Mouse (Mus musculus) heart, embryonic 12.5 days (tissue): Measurements from ENCODE around the gene Soat2. TPM values are rescaled to one million over a fixed set of nuclear protein-coding genes. Genes with fewer than 3 reads are reported as not detected.

Experiments used
- ATAC-seq: fragments of 200-750 bp; cut with Nextera tagmentation; 2 replicates; pipeline ENCODE4 v1.8.0; 2017; ENCODE audit warnings: moderate TSS enrichment, moderate library complexity; ENCODE audit not compliant: insufficient number of reproducible peaks, low FRiP score
- H3K27ac ChIP-seq: fragments of 300-500 bp; sonication (generic); 2 replicates; pipeline ENCODE4 v1.5.1; 2016; ENCODE audit warnings: mild to moderate bottlenecking, moderate library complexity; ENCODE audit not compliant: poor library complexity, severe bottlenecking
- H3K27me3 ChIP-seq: fragments of 300-500 bp; sonication (generic); replicated peaks from 2 replicates; pipeline ENCODE4 v1.6.1; 2016; ENCODE audit warnings: mild to moderate bottlenecking, moderate library complexity
- H3K36me3 ChIP-seq: fragments of 300-500 bp; sonication (generic); 2 replicates; pipeline ENCODE4 v1.6.1; 2016; ENCODE audit warnings: mild to moderate bottlenecking, moderate library complexity
- H3K4me1 ChIP-seq: fragments of 300-500 bp; sonication (generic); replicated peaks from 2 replicates; pipeline ENCODE4 v1.6.1; 2016; ENCODE audit warnings: mild to moderate bottlenecking
- H3K4me2 ChIP-seq: fragments of 300-500 bp; sonication (generic); 2 replicates; pipeline ENCODE4 v1.6.1; 2016; ENCODE audit warnings: mild to moderate bottlenecking, moderate library complexity
- H3K4me3 ChIP-seq: fragments of 300-500 bp; sonication (generic); 2 replicates; pipeline ENCODE4 v1.5.1; 2016; ENCODE audit warnings: mild to moderate bottlenecking
- H3K9ac ChIP-seq: fragments of 300-500 bp; sonication (generic); 2 replicates; pipeline ENCODE4 v1.6.1; 2016; ENCODE audit warnings: mild to moderate bottlenecking, moderate library complexity
- H3K9me3 ChIP-seq: fragments of 300-500 bp; sonication (generic); replicated peaks from 2 replicates; pipeline ENCODE4 v1.6.1; 2016; ENCODE audit warnings: mild to moderate bottlenecking, moderate library complexity
- WGBS: fragments of 180-500 bp; shearing (Covaris S2); methylation state at CpG from one replicate; pipeline ENCODE4 v1.1.7; 2016; 5-methylcytosine and 5-hydroxymethylcytosine counted together
- polyA plus RNA-seq: library from polyadenylated mRNA; unstranded; fragments of >200 nt; fragmentation: Nextera tagmentation; extraction: Ambion mirVana; gene quantifications from 2 replicates; pipeline ENCODE4 v1.2.1, GENCODE M21; 2016

The Soat2 gene
- polyA plus RNA-seq = 0.87 and 1.2 TPM in 2 replicates

GRCm38 (mm10) chr15:102150301-102151135 is at the start of gene Soat2:
Gene Soat2, plus strand, starts transcription at chr15:102150526.
- peak within 1 kb of the TSS; percentile 17; the same call in 1 of the 2 replicates for H3K4me3 ChIP-seq
- H3K27me3 ChIP-seq = peaks cover 13% of the 10 kb centered on the region
- 0 out of 2 replicates have a peak within 1 kb of the TSS, but pooled peaks have one; percentile 8 for H3K27ac ChIP-seq
- peak; percentile 61; the same call in 1 of the 2 replicates for ATAC-seq
- no peaks in the 10 kb centered on the region for H3K9me3 ChIP-seq
- H3K9ac ChIP-seq = peak within 1 kb of the TSS; percentile 46; the same call in 1 of the 2 replicates
- no peaks in the 10 kb centered on the region for H3K36me3 ChIP-seq
- H3K4me2 ChIP-seq = peak within 1 kb of the TSS; percentile 58
- peaks cover 24% of the 10 kb centered on the region for H3K4me1 ChIP-seq
- 20% methylated on average over 20 of the region's 20 CpGs for WGBS

- 0 out of 2 replicates have a peak, but pooled peaks have one; percentile 3 for ATAC-seq
These were observed 49.2 kb upstream of the Soat2 start for GRCm38 (mm10) chr15:102100996-102101671.

DNA sequence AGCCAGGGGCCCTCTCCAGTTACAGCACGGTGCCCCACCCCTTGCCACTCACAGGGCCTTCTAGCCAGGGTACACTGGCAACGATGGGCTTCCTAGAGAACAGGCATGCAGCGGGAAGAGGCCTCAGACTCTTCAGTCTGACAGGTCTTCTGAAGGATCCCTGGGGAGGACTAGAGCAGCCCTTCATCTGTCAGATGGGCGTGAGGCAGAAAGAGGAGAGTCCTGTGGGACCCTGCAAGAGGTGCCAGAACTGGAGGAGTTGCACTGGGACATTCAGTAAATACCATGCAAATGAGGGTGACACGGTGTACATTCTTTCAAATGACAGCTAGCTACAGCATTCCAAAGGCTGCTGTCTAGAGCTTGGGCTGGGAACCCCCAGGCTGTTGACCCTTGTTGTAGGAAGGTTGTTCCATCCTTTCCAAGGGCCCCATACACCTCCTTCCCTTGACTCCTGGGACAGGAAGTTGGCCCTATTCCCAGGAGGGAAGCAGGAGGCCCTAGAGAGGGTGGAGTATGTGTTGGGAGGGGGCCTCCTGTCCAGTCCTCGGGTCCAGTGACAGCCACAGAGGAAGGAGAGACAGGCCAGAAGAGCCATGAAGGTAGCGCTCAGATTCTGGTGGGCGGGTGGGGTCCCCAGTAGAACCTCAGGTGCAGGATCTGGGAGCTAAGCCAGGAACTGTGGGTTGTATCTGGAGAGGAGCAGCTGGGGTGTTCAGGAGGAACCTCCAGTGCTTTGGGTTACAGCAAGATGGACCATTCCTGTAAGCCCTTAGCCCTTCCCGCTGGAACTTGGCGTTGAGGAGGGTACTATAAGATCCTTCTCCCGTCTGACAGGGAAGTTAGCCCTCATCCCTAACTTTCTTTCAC is 48.4 kb upstream of the Soat2 start:
- 18% methylated on average over 11 of the region's 11 CpGs for WGBS
- H3K4me2 ChIP-seq = peak overlapping the region; percentile 77
- H3K9ac ChIP-seq = peak overlapping the region; percentile 77
- H3K4me3 ChIP-seq = peak overlapping the region; percentile 52
- H3K36me3 ChIP-seq = peaks cover 17% of the 10 kb centered on the region
- no peaks in the 10 kb centered on the region for H3K9me3 ChIP-seq
- H3K27me3 ChIP-seq = peaks cover 7% of the 10 kb centered on the region; the same call in 1 of the 2 replicates
- ATAC-seq = peak; percentile 13
- peaks cover 95% of the 10 kb centered on the region for H3K4me1 ChIP-seq
- peak overlapping the region; percentile 94 for H3K27ac ChIP-seq

More at GRCm38 (mm10) chr15:102100996-102101671, 49.2 kb upstream of the Soat2 start:
- H3K4me3 ChIP-seq = peak overlapping the region; percentile 52
- peak overlapping the region; percentile 94 for H3K27ac ChIP-seq
- H3K27me3 ChIP-seq = no peaks in the 10 kb centered on the region
- peak overlapping the region; percentile 75 for H3K9ac ChIP-seq
- peaks cover 19% of the 10 kb centered on the region for H3K36me3 ChIP-seq
- WGBS = 23% methylated on average over 10 of the region's 10 CpGs
- H3K9me3 ChIP-seq = no peaks in the 10 kb centered on the region
- peaks cover 87% of the 10 kb centered on the region for H3K4me1 ChIP-seq
- H3K4me2 ChIP-seq = peak overlapping the region; percentile 77

GRCm38 (mm10) chr15:102102548-102103121 is 47.7 kb upstream of the Soat2 start:
- Histone ChIP-seq H3K9ac (peak overlapping the region; percentile 77), H3K4me2 (peak overlapping the region; percentile 77), H3K4me1 (peaks cover 96% of the 10 kb centered on the region), H3K27ac (peak overlapping the region; percentile 94), H3K36me3 (peaks cover 17% of the 10 kb centered on the region), H3K27me3 (peaks cover 8% of the 10 kb centered on the region; the same call in 1 of the 2 replicates), H3K4me3 (peak overlapping the region; percentile 48), H3K9me3 (no peaks in the 10 kb centered on the region)
- peak; percentile 22 for ATAC-seq
- WGBS = 13% methylated on average over 6 of the region's 6 CpGs

- peaks cover 8% of the 10 kb centered on the region; the same call in 1 of the 2 replicates for H3K27me3 ChIP-seq
- peak overlapping the region; percentile 94 for H3K27ac ChIP-seq
- H3K4me3 ChIP-seq = peak overlapping the region; percentile 48
- no peaks in the 10 kb centered on the region for H3K9me3 ChIP-seq
- H3K9ac ChIP-seq = peak overlapping the region; percentile 77
- WGBS = 5% methylated on average over 14 of the region's 14 CpGs
- peaks cover 96% of the 10 kb centered on the region for H3K4me1 ChIP-seq
- peak overlapping the region; percentile 77 for H3K4me2 ChIP-seq
- peak; percentile 29 for ATAC-seq
- peaks cover 17% of the 10 kb centered on the region for H3K36me3 ChIP-seq
These were observed 46.9 kb upstream of the Soat2 start for GRCm38 (mm10) chr15:102103371-102103946.

GRCm38 (mm10) chr15:102103947-102104555 is 46.3 kb upstream of the Soat2 start:
- Histone ChIP-seq H3K4me2 (peak overlapping the region; percentile 77), H3K4me3 (peak overlapping the region; percentile 48), H3K36me3 (peaks cover 23% of the 10 kb centered on the region), H3K9me3 (no peaks in the 10 kb centered on the region), H3K9ac (peak overlapping the region; percentile 77), H3K27ac (peak overlapping the region; percentile 94), H3K4me1 (peaks cover 96% of the 10 kb centered on the region), H3K27me3 (peaks cover 8% of the 10 kb centered on the region; the same call in 1 of the 2 replicates)
- 21% methylated on average over 12 of the region's 12 CpGs for WGBS
- no peak for ATAC-seq

GRCm38 (mm10) chr15:102105360-102105759 is 45.0 kb upstream of the Soat2 start:
- no peaks in the 10 kb centered on the region for H3K9me3 ChIP-seq
- peak overlapping the region; percentile 32 for H3K27ac ChIP-seq
- peaks cover 90% of the 10 kb centered on the region for H3K4me1 ChIP-seq
- H3K27me3 ChIP-seq = peaks cover 8% of the 10 kb centered on the region; the same call in 1 of the 2 replicates
- ATAC-seq = no peak
- H3K9ac ChIP-seq = 0 out of 2 replicates have a peak overlapping the region, but pooled peaks have one; percentile 4
- 0 out of 2 replicates have a peak overlapping the region, but pooled peaks have one; percentile 7 for H3K4me3 ChIP-seq
- H3K36me3 ChIP-seq = peaks cover 35% of the 10 kb centered on the region
- 53% methylated on average over 5 of the region's 5 CpGs for WGBS
- peak overlapping the region; percentile 64 for H3K4me2 ChIP-seq

GRCm38 (mm10) chr15:102105764-102106730 is 44.3 kb upstream of the Soat2 start:
- Histone ChIP-seq H3K4me1 (peaks cover 86% of the 10 kb centered on the region), H3K27ac (peak overlapping the region; percentile 32), H3K4me2 (peak overlapping the region; percentile 64), H3K36me3 (peaks cover 42% of the 10 kb centered on the region), H3K9ac (peak overlapping the region; percentile 40; the same call in 1 of the 2 replicates), H3K4me3 (peak overlapping the region; percentile 30; the same call in 1 of the 2 replicates), H3K9me3 (no peaks in the 10 kb centered on the region), H3K27me3 (peaks cover 8% of the 10 kb centered on the region; the same call in 1 of the 2 replicates)
- WGBS = 23% methylated on average over 18 of the region's 18 CpGs
- no peak for ATAC-seq
